Mouse (Mus musculus): ENCODE data around the gene Gm5483. TPM values are rescaled to one million over a fixed set of nuclear protein-coding genes. Genes with fewer than 3 reads are reported as not detected.

The Gm5483 gene
- not detected for total RNA-seq (2023)

GRCm38 (mm10) chr16:36183912-36184311 lies at the start of gene Gm5483:
TSS of gene Gm5483 (plus strand) at chr16:36184212.

GRCm38 (mm10) chr16:36156402-36156975 lies 27.5 kb upstream of the Gm5483 start, which contains the start of gene Stfa2l1:
TSS of gene Stfa2l1 (plus strand) at chr16:36156811.

DNA sequence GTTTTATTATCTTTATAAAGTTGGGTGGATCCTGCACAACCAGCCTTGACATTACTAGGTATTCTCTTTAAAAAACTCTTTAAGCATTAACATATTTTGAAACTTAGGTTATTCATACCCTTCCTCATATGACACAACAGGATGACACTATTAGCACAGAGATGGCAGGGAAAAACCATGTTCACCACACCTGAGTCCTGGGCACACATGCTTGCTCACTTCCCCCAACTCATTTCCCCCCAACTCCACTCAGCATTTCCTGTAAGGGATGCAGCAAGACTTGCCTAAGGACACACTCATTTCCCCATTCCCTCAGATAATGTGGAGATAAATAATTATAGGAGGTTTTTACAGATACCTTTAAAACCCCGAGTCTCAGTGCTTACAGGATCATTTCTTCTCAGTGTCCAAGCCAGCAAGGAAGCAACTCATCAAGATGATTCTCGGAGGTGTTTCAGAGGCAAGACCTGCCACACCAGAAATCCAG lies 26.0 kb downstream of the Gm5483 start, which contains the start of gene Gm5416:
TSS of gene Gm5416 (plus strand) at position 437 of the 487 bp plus-strand sequence.

DNA sequence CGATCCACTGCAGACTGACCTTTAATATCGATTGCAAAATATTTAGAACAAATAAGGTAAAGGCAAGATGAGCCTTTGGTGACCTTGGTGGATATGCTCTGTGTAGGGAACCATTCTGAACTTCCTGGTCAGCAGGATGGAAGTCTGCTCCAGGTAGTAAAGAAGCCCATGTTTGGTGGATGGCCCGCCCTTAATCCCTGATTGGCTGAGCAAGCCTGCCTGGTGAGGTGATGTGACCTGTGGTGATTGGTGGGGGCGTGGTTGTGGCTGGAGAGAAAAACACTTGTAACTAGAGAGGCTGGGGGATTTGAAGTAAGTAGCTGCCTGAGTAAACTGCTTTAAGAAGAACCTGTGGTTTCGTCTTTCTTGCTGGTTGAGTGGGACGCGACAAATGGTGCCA lies 37.2 kb downstream of the Gm5483 start, which contains the start of gene 2010005H15Rik:
TSS of gene 2010005H15Rik (plus strand) at position 301 of the 400 bp plus-strand sequence.

Other genes starting within 250 kb of the Gm5483 start
- gene Parp9, start 245.7 kb upstream of the Gm5483 start, total RNA-seq (2023), result 51.4 TPM
- 44.0 TPM for gene Dtx3l, start 245.1 kb upstream of the Gm5483 start, total RNA-seq (2023)
- 214 TPM for gene Kpna1, start 205.5 kb upstream of the Gm5483 start, total RNA-seq (2023)
- 7.2 TPM for gene Wdr5b, start 143.0 kb upstream of the Gm5483 start, total RNA-seq (2023)
- 24.6 TPM for gene Fam162a, start 112.6 kb upstream of the Gm5483 start, total RNA-seq (2023)
- gene Ccdc58, start 112.5 kb upstream of the Gm5483 start, total RNA-seq (2023), result 35.1 TPM
- not detected for gene Csta1, start 53.0 kb upstream of the Gm5483 start, total RNA-seq (2023)
- not detected for gene Stfa2l1, start 27.4 kb upstream of the Gm5483 start, total RNA-seq (2023)
- gene Gm5416, start 26.2 kb downstream of the Gm5483 start, total RNA-seq (2023), result not detected
- not detected for gene 2010005H15Rik, start 37.3 kb downstream of the Gm5483 start, total RNA-seq (2023)
- not detected for gene Stfa1, start 92.7 kb downstream of the Gm5483 start, total RNA-seq (2023)
- gene BC117090, start 150.1 kb downstream of the Gm5483 start, total RNA-seq (2023), result not detected
- not detected for gene BC100530, start 183.5 kb downstream of the Gm5483 start, total RNA-seq (2023)
- not detected for gene Stfa2, start 224.2 kb downstream of the Gm5483 start, total RNA-seq (2023)